Mouse (Mus musculus): ENCODE results near the gene Inpp5b. TPM values are rescaled to one million over a fixed set of nuclear protein-coding genes. Genes with fewer than 3 reads are reported as not detected.

The Inpp5b gene
- polyA plus RNA-seq, 1 experiment from 2014 or later: 22.6 TPM

- Histone ChIP-seq H3K27ac (replicated peaks) (peak within 1 kb of the TSS; percentile 81), H3K4me1 (peaks cover 17% of the 10 kb centered on the region), H3K4me2 (replicated peaks) (peak within 1 kb of the TSS; percentile 94), H3K9me3 (no peaks in the 10 kb centered on the region), H3K4me3 (peak within 1 kb of the TSS; percentile 91), H3K9ac (replicated peaks) (peak within 1 kb of the TSS; percentile 96), H3K36me3 (peaks cover 33% of the 10 kb centered on the region), H3K27me3 (peaks cover 6% of the 10 kb centered on the region; the same call in 1 of the 2 replicates)
- under 1% methylated on average over 57 of the region's 57 CpGs for WGBS
- ATAC-seq (replicated peaks): peak; percentile 96
These were observed 26.8 kb upstream of the Inpp5b start, which contains the start of gene Sf3a3 for GRCm38 (mm10) chr4:124714545-124715481. Gene Sf3a3 (plus strand): TSS chr4:124714776.

DNA sequence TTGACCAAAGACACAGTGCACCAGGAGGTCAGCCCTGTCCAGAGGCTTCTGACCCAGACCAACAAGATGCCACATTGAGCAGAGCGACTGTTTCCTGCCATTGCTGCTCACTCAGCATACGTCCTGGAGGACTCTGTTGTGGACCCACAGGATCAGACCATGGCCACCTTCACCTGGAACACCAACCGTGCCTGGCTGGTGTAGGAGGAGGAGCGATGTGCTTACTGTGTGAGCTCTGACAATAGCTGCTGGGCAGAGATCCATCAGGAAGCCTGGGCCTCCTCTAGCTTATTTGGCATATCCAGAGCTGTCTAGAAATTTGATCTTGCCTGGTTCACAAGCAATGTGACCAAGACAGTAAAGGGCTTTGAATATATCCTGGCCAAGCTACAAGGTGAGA is 22.5 kb upstream of the Inpp5b start:
- Histone ChIP-seq H3K27ac (replicated peaks) (no peak overlapping the region), H3K4me2 (replicated peaks) (no peak overlapping the region), H3K27me3 (no peaks in the 10 kb centered on the region), H3K9ac (replicated peaks) (no peak overlapping the region), H3K4me3 (no peak overlapping the region), H3K36me3 (peaks cover 72% of the 10 kb centered on the region), H3K9me3 (no peaks in the 10 kb centered on the region), H3K4me1 (peaks cover 17% of the 10 kb centered on the region)
- WGBS: 95% methylated on average over 4 of the region's 4 CpGs
- ATAC-seq (replicated peaks): no peak

GRCm38 (mm10) chr4:124726121-124726520 is 15.5 kb upstream of the Inpp5b start:
- no peak for ATAC-seq (replicated peaks)
- no peaks in the 10 kb centered on the region for H3K4me1 ChIP-seq
- peaks cover 96% of the 10 kb centered on the region for H3K36me3 ChIP-seq
- no peaks in the 10 kb centered on the region for H3K9me3 ChIP-seq
- H3K4me3 ChIP-seq: no peak overlapping the region
- H3K27ac ChIP-seq (replicated peaks): no peak overlapping the region
- no peaks in the 10 kb centered on the region for H3K27me3 ChIP-seq
- WGBS: 83% methylated on average over 6 of the region's 6 CpGs
- H3K9ac ChIP-seq (replicated peaks): no peak overlapping the region
- H3K4me2 ChIP-seq (replicated peaks): no peak overlapping the region

DNA sequence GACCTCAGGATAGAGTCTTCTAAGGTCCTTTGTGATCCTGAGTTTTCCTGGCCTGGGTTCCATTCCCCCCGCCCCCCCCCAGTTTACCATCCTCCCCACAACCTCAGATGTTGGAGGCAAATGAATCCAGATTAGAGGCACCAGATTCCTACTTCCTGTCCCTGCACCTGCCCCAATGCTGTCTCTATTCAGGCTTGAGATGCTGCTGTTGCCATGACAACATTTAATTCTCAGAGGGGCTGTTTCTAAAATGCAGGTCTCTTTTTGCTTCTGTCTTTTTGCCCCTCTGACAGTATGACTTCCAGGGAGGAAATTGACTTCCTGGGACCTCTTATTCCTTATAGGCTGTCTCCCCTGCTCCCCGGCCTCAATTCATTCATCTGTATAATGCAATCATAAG is 4.7 kb upstream of the Inpp5b start:
- no peak overlapping the region for H3K4me2 ChIP-seq (replicated peaks)
- 0 out of 2 replicates have a peak overlapping the region, but pooled peaks have one; percentile 8 for H3K27ac ChIP-seq (replicated peaks)
- WGBS: 63% methylated on average over 2 of the region's 2 CpGs
- H3K27me3 ChIP-seq: no peaks in the 10 kb centered on the region
- no peak overlapping the region for H3K4me3 ChIP-seq
- H3K9ac ChIP-seq (replicated peaks): no peak overlapping the region
- H3K36me3 ChIP-seq: peaks cover 17% of the 10 kb centered on the region
- ATAC-seq (replicated peaks): no peak
- H3K4me1 ChIP-seq: peaks cover 5% of the 10 kb centered on the region
- no peaks in the 10 kb centered on the region for H3K9me3 ChIP-seq

GRCm38 (mm10) chr4:124737486-124737885 is 4.2 kb upstream of the Inpp5b start:
- Histone ChIP-seq H3K27me3 (no peaks in the 10 kb centered on the region), H3K4me3 (no peak overlapping the region), H3K9me3 (no peaks in the 10 kb centered on the region), H3K27ac (replicated peaks) (no peak overlapping the region), H3K4me1 (peaks cover 11% of the 10 kb centered on the region), H3K36me3 (peaks cover 12% of the 10 kb centered on the region), H3K4me2 (replicated peaks) (no peak overlapping the region), H3K9ac (replicated peaks) (no peak overlapping the region)
- no peak for ATAC-seq (replicated peaks)
- WGBS: 86% methylated on average over 5 of the region's 5 CpGs

- Histone ChIP-seq H3K4me1 (peaks cover 15% of the 10 kb centered on the region), H3K27ac (replicated peaks) (no peak overlapping the region), H3K9ac (replicated peaks) (no peak overlapping the region), H3K4me3 (no peak overlapping the region), H3K9me3 (no peaks in the 10 kb centered on the region), H3K4me2 (replicated peaks) (no peak overlapping the region), H3K36me3 (peaks cover 7% of the 10 kb centered on the region), H3K27me3 (no peaks in the 10 kb centered on the region)
- 62% methylated on average over 4 of the region's 4 CpGs for WGBS
- ATAC-seq (replicated peaks): no peak
These were observed 3.6 kb upstream of the Inpp5b start for GRCm38 (mm10) chr4:124738013-124738412.

DNA sequence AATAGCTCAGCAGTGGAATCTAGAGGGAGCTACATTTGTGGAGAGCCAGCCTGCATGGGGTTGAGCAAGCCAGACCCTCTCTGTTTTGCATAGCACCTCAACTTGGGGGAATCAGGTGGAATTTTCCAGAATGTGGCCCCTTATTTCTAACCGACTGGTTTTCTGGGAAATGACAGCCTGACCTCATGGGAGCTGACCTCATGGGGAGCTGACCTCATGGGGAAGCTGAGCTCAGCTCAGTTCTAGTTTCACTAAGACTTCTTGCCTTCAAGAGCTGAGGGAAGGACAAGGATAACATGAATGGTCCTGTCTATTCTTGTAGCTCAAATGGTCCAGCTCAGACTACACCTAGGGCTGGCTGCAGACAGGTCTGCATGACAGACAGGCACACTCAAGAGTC is 2.9 kb upstream of the Inpp5b start:
- no peaks in the 10 kb centered on the region for H3K27me3 ChIP-seq
- H3K27ac ChIP-seq (replicated peaks): no peak overlapping the region
- H3K4me3 ChIP-seq: no peak overlapping the region
- no peak overlapping the region for H3K9ac ChIP-seq (replicated peaks)
- WGBS: 85% methylated on average over 1 of the region's 1 CpGs
- no peaks in the 10 kb centered on the region; the same call in 1 of the 2 replicates for H3K36me3 ChIP-seq
- H3K4me1 ChIP-seq: peaks cover 15% of the 10 kb centered on the region
- no peak for ATAC-seq (replicated peaks)
- no peak overlapping the region for H3K4me2 ChIP-seq (replicated peaks)
- no peaks in the 10 kb centered on the region for H3K9me3 ChIP-seq

- 0 out of 2 replicates have a peak overlapping the region, but pooled peaks have one; percentile 61 for H3K4me3 ChIP-seq
- WGBS: 86% methylated on average over 11 of the region's 11 CpGs
- H3K27me3 ChIP-seq: no peaks in the 10 kb centered on the region
- H3K27ac ChIP-seq (replicated peaks): no peak overlapping the region
- H3K9ac ChIP-seq (replicated peaks): no peak overlapping the region
- ATAC-seq (replicated peaks): no peak
- H3K4me2 ChIP-seq (replicated peaks): no peak overlapping the region
- peaks cover 15% of the 10 kb centered on the region for H3K4me1 ChIP-seq
- no peaks in the 10 kb centered on the region for H3K9me3 ChIP-seq
- peaks cover 11% of the 10 kb centered on the region for H3K36me3 ChIP-seq
These were observed 1.2 kb downstream of the Inpp5b start for GRCm38 (mm10) chr4:124742839-124743238.

- Histone ChIP-seq H3K36me3 (peaks cover 11% of the 10 kb centered on the region), H3K9ac (replicated peaks) (no peak overlapping the region), H3K27ac (replicated peaks) (no peak overlapping the region), H3K27me3 (no peaks in the 10 kb centered on the region), H3K4me1 (peaks cover 16% of the 10 kb centered on the region), H3K4me3 (no peak overlapping the region), H3K4me2 (replicated peaks) (no peak overlapping the region), H3K9me3 (no peaks in the 10 kb centered on the region)
- 81% methylated on average over 7 of the region's 7 CpGs for WGBS
- ATAC-seq (replicated peaks): no peak
These were observed 4.9 kb downstream of the Inpp5b start for GRCm38 (mm10) chr4:124746577-124746976.

- WGBS: 67% methylated on average over 4 of the region's 4 CpGs
- ATAC-seq (replicated peaks): no peak
- Histone ChIP-seq H3K36me3 (peaks cover 11% of the 10 kb centered on the region), H3K4me1 (peaks cover 17% of the 10 kb centered on the region), H3K27ac (replicated peaks) (no peak overlapping the region), H3K4me2 (replicated peaks) (no peak overlapping the region), H3K27me3 (no peaks in the 10 kb centered on the region), H3K4me3 (no peak overlapping the region), H3K9me3 (no peaks in the 10 kb centered on the region), H3K9ac (replicated peaks) (no peak overlapping the region)
These were observed 6.2 kb downstream of the Inpp5b start for GRCm38 (mm10) chr4:124747851-124748250.

DNA sequence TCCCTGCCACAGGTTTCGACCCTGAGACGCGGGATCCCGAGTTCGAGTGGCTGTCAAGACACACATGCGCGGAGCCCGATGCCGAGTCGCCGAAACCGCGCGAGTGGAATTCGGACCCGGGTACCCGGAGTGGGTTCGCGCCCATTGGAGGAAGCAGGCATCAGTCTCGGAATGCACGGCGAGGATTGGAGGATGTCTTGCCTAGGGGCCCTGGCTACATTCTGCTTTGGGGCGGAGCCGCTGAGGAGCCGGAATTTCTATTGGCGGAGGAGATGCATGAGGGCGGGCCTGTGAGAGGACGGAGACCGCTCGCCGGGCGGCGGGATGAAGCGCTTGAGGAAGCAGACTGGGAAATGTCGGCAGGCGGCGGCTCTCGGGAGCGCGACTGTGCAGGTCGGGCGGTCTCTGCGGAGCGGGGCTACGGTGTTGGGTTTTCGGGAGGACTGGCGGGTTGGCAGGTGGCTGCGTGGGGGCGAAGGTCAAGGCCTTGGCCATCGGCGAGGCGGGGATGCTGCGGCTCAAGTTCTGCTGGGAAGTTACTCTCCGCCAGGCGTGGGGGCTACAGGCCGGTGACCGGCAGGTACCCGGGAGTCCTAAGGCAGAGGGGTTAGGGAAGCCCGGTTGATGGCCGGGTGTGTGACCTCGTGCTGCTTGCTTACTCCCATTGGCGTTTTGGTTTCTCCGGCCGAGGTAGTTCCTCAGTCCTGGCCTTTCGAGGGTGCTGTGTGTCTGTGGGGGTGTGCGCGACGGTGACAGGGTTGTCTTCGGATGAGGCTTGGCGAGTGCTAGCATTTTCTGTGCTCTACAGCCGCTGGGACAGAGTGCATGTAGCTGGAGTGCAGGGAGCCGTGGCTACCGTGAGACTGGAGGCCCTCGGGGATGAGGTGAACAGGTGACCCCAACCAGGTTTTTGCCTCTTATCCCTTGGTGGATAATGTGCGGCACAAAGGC is 9.9 kb downstream of the Inpp5b start:
- Histone ChIP-seq H3K4me3 (peak overlapping the region; percentile 68), H3K27ac (replicated peaks) (peak overlapping the region; percentile 9; the same call in 1 of the 2 replicates), H3K4me2 (replicated peaks) (peak overlapping the region; percentile 95), H3K27me3 (no peaks in the 10 kb centered on the region), H3K36me3 (peaks cover 4% of the 10 kb centered on the region; the same call in 1 of the 2 replicates), H3K4me1 (peaks cover 16% of the 10 kb centered on the region), H3K9me3 (no peaks in the 10 kb centered on the region), H3K9ac (replicated peaks) (peak overlapping the region; percentile 69)
- WGBS: under 1% methylated on average over 75 of the region's 75 CpGs
- peak; percentile 100 for ATAC-seq (replicated peaks)

Measured in forebrain, embryonic 15.5 days (tissue).